Mouse (Mus musculus) frontal cortex, adult 2 months (tissue): ENCODE results near the gene Med24. TPM values are rescaled to one million over a fixed set of nuclear protein-coding genes. Genes with fewer than 3 reads are reported as not detected.
"Not testable (repeated sequence)": the region's sequence is repeated elsewhere in the genome, so short reads cannot be mapped to it uniquely, and the experiment has no call there.

Experiments used
- DNase-seq, 2 experiments: peaks; one replicate each; pipeline ENCODE4 v3.0.0; 2022; ENCODE audit warnings: low spot score in 1 of 2; ENCODE audit errors: extremely low spot score in 1 of 2
- polyA plus RNA-seq: library from polyadenylated mRNA; depleted of rRNA; stranded (reverse); fragments of >200 nt; gene quantifications from 2 replicates; pipeline ENCODE4 v1.2.3, GENCODE M21; 2012

Med24 gene
- polyA plus RNA-seq, 1 experiment: 157 TPM

GRCm38 (mm10) chr11:98730727-98731126 is 1.5 kb upstream of the Med24 start:
- no peak for DNase-seq

GRCm38 (mm10) chr11:98725926-98726506 is 3.2 kb downstream of the Med24 start:
- DNase-seq: no peak

- DNase-seq: no peak
Measured at GRCm38 (mm10) chr11:98723098-98723497, 6.1 kb downstream of the Med24 start.

- peak in 1 of 2 experiments; percentile 59 for DNase-seq
Measured at GRCm38 (mm10) chr11:98721458-98722226, 7.6 kb downstream of the Med24 start.

GRCm38 (mm10) chr11:98720756-98721155 is 8.5 kb downstream of the Med24 start:
- no peak for DNase-seq

GRCm38 (mm10) chr11:98717904-98718303 is 11.3 kb downstream of the Med24 start:
- DNase-seq: peak; percentile 74 to 94

GRCm38 (mm10) chr11:98715946-98716345 is 13.3 kb downstream of the Med24 start:
- DNase-seq: no peak

GRCm38 (mm10) chr11:98713703-98714102 is 15.5 kb downstream of the Med24 start:
- DNase-seq: no peak

GRCm38 (mm10) chr11:98712009-98712408 is 17.2 kb downstream of the Med24 start:
- DNase-seq: not testable (repeated sequence)

- DNase-seq: no peak
Measured at GRCm38 (mm10) chr11:98711046-98711434, 18.2 kb downstream of the Med24 start.

- DNase-seq: peak in 1 of 2 experiments; percentile 87
Measured at GRCm38 (mm10) chr11:98710416-98711045, 18.7 kb downstream of the Med24 start.

- peak in 1 of 2 experiments; percentile 54 for DNase-seq
Measured at GRCm38 (mm10) chr11:98709001-98709741, 20.1 kb downstream of the Med24 start.

- DNase-seq: no peak
Measured at GRCm38 (mm10) chr11:98708282-98708956, 20.8 kb downstream of the Med24 start.

GRCm38 (mm10) chr11:98707401-98708281 is 21.6 kb downstream of the Med24 start:
- no peak for DNase-seq

GRCm38 (mm10) chr11:98705021-98705420 is 24.2 kb downstream of the Med24 start:
- DNase-seq: no peak

- no peak for DNase-seq
Measured at GRCm38 (mm10) chr11:98702323-98702722, 26.9 kb downstream of the Med24 start.

- no peak for DNase-seq
Measured at GRCm38 (mm10) chr11:98701213-98701670, 28.0 kb downstream of the Med24 start, which contains the start of gene Csf3. Csf3 (plus strand) TSS chr11:98701263.

GRCm38 (mm10) chr11:98699911-98700310 is 29.3 kb downstream of the Med24 start:
- peak; percentile 53 to 90 for DNase-seq
